Comparison of ENCODE assay signal across 17 mouse cellular contexts in the genomic region with DNA sequence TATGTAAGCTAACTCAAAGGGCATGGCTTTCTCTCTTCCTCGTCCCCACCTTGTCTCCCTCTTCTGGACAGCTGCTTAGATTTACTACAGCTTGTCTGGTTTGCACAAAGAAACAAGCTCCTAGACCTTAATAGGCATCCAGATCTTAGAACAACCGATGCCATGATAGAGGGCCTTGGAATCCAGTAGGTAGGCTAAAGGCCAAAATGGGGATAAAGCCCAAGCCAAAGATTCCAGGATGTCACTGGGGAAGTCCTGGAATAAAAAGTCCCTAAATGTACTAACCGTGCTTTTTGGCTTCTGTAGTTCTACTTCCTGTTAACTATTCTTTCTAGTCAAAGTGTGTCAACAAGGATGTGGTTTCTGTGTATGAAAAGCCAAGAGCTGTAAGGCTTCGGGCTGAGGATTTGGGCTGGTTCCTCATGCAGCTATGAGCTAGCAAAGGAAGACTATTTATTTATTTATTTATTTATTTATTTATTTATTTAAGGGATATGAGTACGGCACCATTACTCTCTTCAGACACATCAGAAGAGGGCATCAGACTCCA.
DNase-seq lines count a peak whose midpoint lies in the region; ATAC-seq and TF ChIP-seq lines count a peak whose summit lies in the region.
"Had no signal": no experiment of that assay in that cellular context is flagged by ENCODE, and none has a peak within 500 bp of the region (broad histone marks: within the 10 kb centered on the region; RNA-seq: fewer than 3 reads in every experiment).

No protein-coding gene starts in this region.

- no peaks in the 10 kb centered on the region for H3K9me3 ChIP-seq in midbrain, postnatal 0 days (ENCODE audit: low read length)
- H3K9me3 ChIP-seq: forebrain, embryonic 10.5 days; limb, embryonic 12.5 days; lung, embryonic 15.5 days; midbrain, embryonic 13.5 days; neural tube, embryonic 15.5 days had no signal

- H3K27ac ChIP-seq in midbrain, postnatal 0 days (ENCODE audit: low read depth, low read length) = no peak overlapping the region
- H3K27ac ChIP-seq: forebrain, embryonic 10.5 days; limb, embryonic 12.5 days; lung, embryonic 15.5 days; midbrain, embryonic 13.5 days; neural tube, embryonic 15.5 days had no signal

- DNase-seq in heart, adult 8-10 months (ENCODE audit: low spot score) = peak; percentile 3
- no peak for DNase-seq in heart, adult 9 months (ENCODE audit: low spot score in 2 of 2)
- peak; percentile 26 to 31 for DNase-seq in B cell, adult 2 months
- peak; percentile 60 for DNase-seq in splenic B cell, adult 2 months (ENCODE audit: low read depth, low spot score)
- no peak for DNase-seq in midbrain, postnatal 0 days (ENCODE audit: low spot score)
- no peak for DNase-seq in cerebellum, adult 11-12 months
- DNase-seq: cerebellum, adult 9-10 months; gastrocnemius, postnatal 10 days; right cerebral cortex, postnatal 14 days had no signal

- no peak for TF ChIP-seq CTCF in midbrain, postnatal 0 days (IDR thresholded peaks at IDR 0.05)

- no peaks in the 10 kb centered on the region for H3K27me3 ChIP-seq in splenic B cell, adult 2 months (ENCODE audit: control insufficient read depth, insufficient read depth, low read length, poor library complexity, severe bottlenecking)
- no peaks in the 10 kb centered on the region for H3K27me3 ChIP-seq in midbrain, postnatal 0 days (ENCODE audit: insufficient read depth, low read length)
- H3K27me3 ChIP-seq: limb, embryonic 12.5 days; lung, embryonic 15.5 days; midbrain, embryonic 13.5 days; neural tube, embryonic 15.5 days had no signal

- no peak overlapping the region for H3K4me3 ChIP-seq in midbrain, postnatal 0 days (ENCODE audit: low read depth, low read length)
- H3K4me3 ChIP-seq: forebrain, embryonic 10.5 days; limb, embryonic 12.5 days; lung, embryonic 15.5 days; midbrain, embryonic 13.5 days; neural tube, embryonic 15.5 days had no signal

- WGBS in midbrain, postnatal 0 days = 87% methylated on average over 5 of the region's 5 CpGs

- H3K4me1 ChIP-seq in midbrain, postnatal 0 days (ENCODE audit: insufficient read depth, low read length) = no peaks in the 10 kb centered on the region
- H3K4me1 ChIP-seq: forebrain, embryonic 10.5 days; limb, embryonic 12.5 days; lung, embryonic 15.5 days; midbrain, embryonic 13.5 days; neural tube, embryonic 15.5 days had no signal

- H3K9ac ChIP-seq in midbrain, postnatal 0 days (replicated peaks; ENCODE audit: low read length, poor library complexity, severe bottlenecking) = no peak overlapping the region
- H3K9ac ChIP-seq: limb, embryonic 12.5 days; lung, embryonic 15.5 days; midbrain, embryonic 13.5 days; neural tube, embryonic 15.5 days had no signal

- ATAC-seq in hematopoietic stem cell, adult 5-6 weeks (replicated peaks in 1 of 2; ENCODE audit: insufficient read depth in 1 of 2, low FRiP score in 2 of 2, low TSS enrichment in 1 of 2, low read depth in 1 of 2, poor library complexity in 2 of 2, severe bottlenecking in 2 of 2) = peak; percentile 96 to 97
- no peak for ATAC-seq in erythroid progenitor cell, adult 5-6 weeks (replicated peaks; ENCODE audit: low FRiP score, poor library complexity, severe bottlenecking)
- no peak for ATAC-seq in midbrain, postnatal 0 days (ENCODE audit: low FRiP score)
- ATAC-seq: hindbrain, embryonic 16.5 days; midbrain, embryonic 13.5 days had no signal

- no peak overlapping the region for H3K4me2 ChIP-seq in midbrain, postnatal 0 days (ENCODE audit: low read depth, low read length, poor library complexity, severe bottlenecking)
- H3K4me2 ChIP-seq: limb, embryonic 12.5 days; lung, embryonic 15.5 days; midbrain, embryonic 13.5 days; neural tube, embryonic 15.5 days had no signal

- no peaks in the 10 kb centered on the region for H3K36me3 ChIP-seq in splenic B cell, adult 2 months (ENCODE audit: control insufficient read depth, insufficient read depth, low read length, poor library complexity, severe bottlenecking)
- H3K36me3 ChIP-seq in midbrain, postnatal 0 days (ENCODE audit: insufficient read depth, low read length) = no peaks in the 10 kb centered on the region
- H3K36me3 ChIP-seq: forebrain, embryonic 10.5 days; limb, embryonic 12.5 days; lung, embryonic 15.5 days; midbrain, embryonic 13.5 days; neural tube, embryonic 15.5 days had no signal

Comparison
In these comparisons a context has a peak if more than half of its experiments do, and no peak if none do; other contexts are left out.
1. DNase-seq: peak in heart, adult 8-10 months (single experiment), B cell, adult 2 months (2 of 2) and splenic B cell, adult 2 months (single experiment); none in heart, adult 9 months (0 of 2), midbrain, postnatal 0 days (single experiment) and cerebellum, adult 11-12 months (single experiment).
2. ATAC-seq: peak in hematopoietic stem cell, adult 5-6 weeks (2 of 2); none in erythroid progenitor cell, adult 5-6 weeks (single experiment) and midbrain, postnatal 0 days (single experiment).